Mouse (Mus musculus) forebrain, embryonic 15.5 days (tissue): ENCODE data around the gene Naa20. TPM values are rescaled to one million over a fixed set of nuclear protein-coding genes. Genes with fewer than 3 reads are reported as not detected.
"Not testable (repeated sequence)": the region's sequence is repeated elsewhere in the genome, so short reads cannot be mapped to it uniquely, and the experiment has no call there.

Source experiments
- ATAC-seq: fragments of 200-750 bp; cut with Nextera tagmentation; replicated peaks from 2 replicates; pipeline ENCODE4 v1.8.0; 2017; ENCODE audit warnings: mild to moderate bottlenecking, moderate TSS enrichment, moderate library complexity
- H3K27ac ChIP-seq: fragments of 300-500 bp; sonication (generic); replicated peaks from 2 replicates; pipeline ENCODE4 v1.5.1; 2015; ENCODE audit warnings: mild to moderate bottlenecking, inconsistent platforms
- H3K27me3 ChIP-seq: fragments of 300-500 bp; sonication (generic); 2 replicates; pipeline ENCODE4 v1.6.1; 2015; ENCODE audit warnings: inconsistent platforms
- H3K36me3 ChIP-seq: fragments of 300-500 bp; sonication (generic); 2 replicates; pipeline ENCODE4 v1.6.1; 2015; ENCODE audit warnings: mild to moderate bottlenecking, inconsistent platforms
- H3K4me1 ChIP-seq: fragments of 300-500 bp; sonication (generic); 2 replicates; pipeline ENCODE4 v1.6.1; 2015; ENCODE audit warnings: inconsistent platforms
- H3K4me2 ChIP-seq: fragments of 300-500 bp; sonication (generic); replicated peaks from 2 replicates; pipeline ENCODE4 v1.6.1; 2015; ENCODE audit warnings: mild to moderate bottlenecking, inconsistent platforms
- H3K4me3 ChIP-seq: fragments of 300-500 bp; sonication (generic); 2 replicates; pipeline ENCODE4 v1.5.1; 2015; ENCODE audit warnings: mild to moderate bottlenecking, inconsistent platforms
- H3K9ac ChIP-seq: fragments of 300-500 bp; sonication (generic); replicated peaks from 2 replicates; pipeline ENCODE4 v1.6.1; 2015; ENCODE audit warnings: mild to moderate bottlenecking, inconsistent platforms
- H3K9me3 ChIP-seq: fragments of 300-500 bp; sonication (generic); 2 replicates; pipeline ENCODE4 v1.6.1; 2016; ENCODE audit warnings: inconsistent platforms
- WGBS: fragments of 180-500 bp; shearing (Covaris S2); methylation state at CpG from one replicate; pipeline ENCODE4 v1.1.7; 2015; ENCODE audit warnings: mixed read lengths; 5-methylcytosine and 5-hydroxymethylcytosine counted together
- polyA plus RNA-seq: library from polyadenylated mRNA; unstranded; fragments of >200 nt; fragmentation: Nextera tagmentation; extraction: Ambion mirVana; gene quantifications from 2 replicates; pipeline ENCODE4 v1.2.1, GENCODE M21; 2015

The Naa20 gene
- polyA plus RNA-seq, 1 experiment from 2014 or later: 124 TPM

- Histone ChIP-seq H3K4me3 (no peak overlapping the region), H3K36me3 (0 out of 2 replicates have a peak, but pooled peaks cover 2% of the 10 kb centered on the region), H3K9me3 (no peaks in the 10 kb centered on the region), H3K4me1 (no peaks in the 10 kb centered on the region), H3K27ac (no peak overlapping the region), H3K27me3 (no peaks in the 10 kb centered on the region), H3K9ac (no peak overlapping the region), H3K4me2 (no peak overlapping the region)
- ATAC-seq: no peak
- 69% methylated on average over 6 of the region's 6 CpGs for WGBS
Measured at GRCm38 (mm10) chr2:145888766-145889480, 13.0 kb upstream of the Naa20 start.

- Histone ChIP-seq H3K27ac (no peak overlapping the region), H3K4me1 (no peaks in the 10 kb centered on the region), H3K27me3 (no peaks in the 10 kb centered on the region), H3K36me3 (0 out of 2 replicates have a peak, but pooled peaks cover 2% of the 10 kb centered on the region), H3K9ac (no peak overlapping the region), H3K9me3 (no peaks in the 10 kb centered on the region), H3K4me3 (no peak overlapping the region), H3K4me2 (no peak overlapping the region)
- no peak for ATAC-seq
- 91% methylated on average over 2 of the region's 2 CpGs for WGBS
Measured at GRCm38 (mm10) chr2:145890571-145890970, 11.3 kb upstream of the Naa20 start.

GRCm38 (mm10) chr2:145893756-145894155, 8.1 kb upstream of the Naa20 start:
- Histone ChIP-seq H3K36me3 (no peaks in the 10 kb centered on the region), H3K4me3 (no peak overlapping the region), H3K9me3 (no peaks in the 10 kb centered on the region), H3K27me3 (no peaks in the 10 kb centered on the region), H3K9ac (no peak overlapping the region), H3K27ac (no peak overlapping the region), H3K4me2 (no peak overlapping the region), H3K4me1 (no peaks in the 10 kb centered on the region)
- 98% methylated on average over 6 of the region's 6 CpGs for WGBS
- ATAC-seq: no peak

- Histone ChIP-seq H3K4me2 (no peak overlapping the region), H3K36me3 (no peaks in the 10 kb centered on the region), H3K9me3 (no peaks in the 10 kb centered on the region), H3K9ac (no peak overlapping the region), H3K4me1 (peaks cover 2% of the 10 kb centered on the region; the same call in 1 of the 2 replicates), H3K27me3 (no peaks in the 10 kb centered on the region), H3K4me3 (no peak overlapping the region), H3K27ac (no peak overlapping the region)
- WGBS: 81% methylated on average over 9 of the region's 9 CpGs
- ATAC-seq: no peak
Measured at GRCm38 (mm10) chr2:145898106-145898505, 3.8 kb upstream of the Naa20 start.

GRCm38 (mm10) chr2:145900318-145900717, 1.6 kb upstream of the Naa20 start:
- not testable (repeated sequence) for H3K9me3 ChIP-seq, H3K4me2 ChIP-seq, H3K27me3 ChIP-seq, H3K9ac ChIP-seq, H3K27ac ChIP-seq, ATAC-seq, H3K36me3 ChIP-seq, H3K4me3 ChIP-seq
- H3K4me1 ChIP-seq: peaks cover 20% of the 10 kb centered on the region
- WGBS: 73% methylated on average over 7 of the region's 8 CpGs

- WGBS: under 1% methylated on average over 68 of the region's 68 CpGs
- ATAC-seq: peak; percentile 98
- H3K4me3 ChIP-seq: peak overlapping the region; percentile 83
Measured at GRCm38 (mm10) chr2:145903061-145903901, 1.4 kb downstream of the Naa20 start.

GRCm38 (mm10) chr2:145903983-145904616, 2.2 kb downstream of the Naa20 start:
- no peaks in the 10 kb centered on the region for H3K27me3 ChIP-seq
- peaks cover 24% of the 10 kb centered on the region for H3K4me1 ChIP-seq
- no peaks in the 10 kb centered on the region for H3K9me3 ChIP-seq
- peak overlapping the region; percentile 89; the same call in 1 of the 2 replicates for H3K9ac ChIP-seq
- no peak overlapping the region for H3K27ac ChIP-seq
- WGBS: 31% methylated on average over 12 of the region's 12 CpGs
- H3K4me2 ChIP-seq: peak overlapping the region; percentile 58
- ATAC-seq: no peak
- peak overlapping the region; percentile 83 for H3K4me3 ChIP-seq
- H3K36me3 ChIP-seq: peaks cover 15% of the 10 kb centered on the region; the same call in 1 of the 2 replicates

More at GRCm38 (mm10) chr2:145903061-145903901, 1.4 kb downstream of the Naa20 start:
- Histone ChIP-seq H3K4me2 (peak overlapping the region; percentile 58), H3K9me3 (no peaks in the 10 kb centered on the region), H3K27me3 (no peaks in the 10 kb centered on the region), H3K4me1 (peaks cover 24% of the 10 kb centered on the region), H3K27ac (peak overlapping the region; percentile 72), H3K9ac (peak overlapping the region; percentile 89), H3K36me3 (peaks cover 10% of the 10 kb centered on the region; the same call in 1 of the 2 replicates)

- H3K4me2 ChIP-seq: no peak overlapping the region
- 85% methylated on average over 6 of the region's 6 CpGs for WGBS
- no peak overlapping the region for H3K4me3 ChIP-seq
- H3K36me3 ChIP-seq: peaks cover 18% of the 10 kb centered on the region; the same call in 1 of the 2 replicates
- H3K27ac ChIP-seq: no peak overlapping the region
- no peaks in the 10 kb centered on the region for H3K9me3 ChIP-seq
- no peaks in the 10 kb centered on the region for H3K27me3 ChIP-seq
- no peak for ATAC-seq
- peaks cover 24% of the 10 kb centered on the region for H3K4me1 ChIP-seq
- no peak overlapping the region for H3K9ac ChIP-seq
Measured at GRCm38 (mm10) chr2:145905156-145905555, 3.3 kb downstream of the Naa20 start.

GRCm38 (mm10) chr2:145905884-145906283, 4.0 kb downstream of the Naa20 start:
- not testable (repeated sequence) for H3K4me2 ChIP-seq, H3K4me3 ChIP-seq, ATAC-seq, H3K27ac ChIP-seq, H3K9ac ChIP-seq, H3K27me3 ChIP-seq, H3K9me3 ChIP-seq
- H3K4me1 ChIP-seq: peaks cover 24% of the 10 kb centered on the region
- peaks cover 24% of the 10 kb centered on the region for H3K36me3 ChIP-seq
- 47% methylated on average over 4 of the region's 4 CpGs for WGBS

GRCm38 (mm10) chr2:145920941-145921650, 19.2 kb downstream of the Naa20 start:
- WGBS: 89% methylated on average over 8 of the region's 8 CpGs
- no peak for ATAC-seq

More at GRCm38 (mm10) chr2:145920941-145921650, 19.2 kb downstream of the Naa20 start:
- no peak overlapping the region for H3K4me3 ChIP-seq
- no peaks in the 10 kb centered on the region for H3K4me1 ChIP-seq
- H3K4me2 ChIP-seq: no peak overlapping the region
- H3K27me3 ChIP-seq: no peaks in the 10 kb centered on the region
- H3K9me3 ChIP-seq: no peaks in the 10 kb centered on the region
- H3K9ac ChIP-seq: no peak overlapping the region
- no peak overlapping the region for H3K27ac ChIP-seq
- H3K36me3 ChIP-seq: peaks cover 84% of the 10 kb centered on the region
